Mouse (Mus musculus): Measurements from ENCODE around the gene Dhx34.

The Dhx34 gene

DNA sequence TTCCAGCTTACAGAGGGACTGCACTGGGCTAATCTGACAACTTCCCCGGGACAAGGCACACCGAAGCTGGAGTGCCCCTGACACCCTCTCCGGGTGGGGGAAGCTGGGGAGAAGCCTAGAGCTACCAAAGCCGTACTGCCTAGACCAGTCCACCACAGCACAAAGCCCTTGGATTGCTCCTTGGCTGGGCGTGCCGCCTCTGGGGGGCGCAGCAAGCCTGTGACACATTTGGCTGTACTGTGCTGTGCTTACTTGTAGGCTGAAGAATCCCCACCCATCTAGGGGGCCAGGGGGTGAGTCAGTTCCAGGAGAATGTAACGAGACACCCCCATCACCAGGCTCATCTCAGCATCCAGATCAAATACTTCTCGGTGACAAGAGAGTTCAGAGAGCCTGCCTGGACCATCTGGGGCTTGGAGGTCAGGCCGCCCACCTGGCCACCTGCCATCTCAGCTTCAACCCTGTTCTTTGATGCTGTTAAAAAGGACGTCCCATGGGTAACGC is 10.9 kb downstream of the Dhx34 start:
- no peak for DNase-seq (ENCODE audit: low spot score in 2 of 2)

DNA sequence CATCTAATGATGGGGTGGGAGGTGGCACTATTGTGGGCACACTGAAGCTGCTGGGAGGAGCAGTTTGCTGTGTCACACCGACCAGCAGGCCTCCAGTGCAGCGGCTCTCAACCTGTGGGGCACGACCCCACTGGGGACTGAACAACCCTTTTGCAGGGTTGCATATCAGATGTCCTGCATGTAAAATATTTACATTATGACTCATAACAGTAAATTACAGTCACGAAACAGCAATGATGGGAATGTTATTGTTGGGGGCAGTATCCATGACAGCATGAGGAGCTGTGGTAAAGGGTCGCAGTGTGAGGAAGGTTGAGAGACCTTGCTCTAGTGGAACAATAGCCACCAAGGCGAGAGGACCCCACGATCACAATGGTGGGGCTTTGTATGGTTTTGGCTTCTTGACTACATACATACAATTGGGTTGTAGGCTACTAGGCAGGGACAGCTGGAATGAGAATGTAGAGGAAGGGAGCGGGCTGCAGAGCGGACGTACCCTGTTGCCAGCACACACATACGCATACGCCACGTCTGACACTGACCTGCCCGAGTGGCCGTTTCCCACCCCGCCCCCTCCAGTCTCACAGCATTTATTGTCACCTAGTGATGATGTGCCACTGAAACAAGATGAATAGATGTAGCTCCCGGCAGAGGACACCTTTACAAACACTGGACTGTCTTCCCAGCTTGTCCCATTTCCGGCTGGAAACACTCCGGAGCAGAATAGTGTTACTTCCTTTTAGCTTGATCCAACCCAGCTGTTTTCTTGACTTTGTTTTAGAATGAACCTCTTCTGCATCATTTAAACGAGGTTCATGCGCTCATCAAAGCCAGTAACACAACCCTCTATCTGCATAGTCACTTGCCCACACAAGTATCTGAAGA is 12.8 kb downstream of the Dhx34 start:
- DNase-seq (ENCODE audit: low spot score in 2 of 2): no peak

DNA sequence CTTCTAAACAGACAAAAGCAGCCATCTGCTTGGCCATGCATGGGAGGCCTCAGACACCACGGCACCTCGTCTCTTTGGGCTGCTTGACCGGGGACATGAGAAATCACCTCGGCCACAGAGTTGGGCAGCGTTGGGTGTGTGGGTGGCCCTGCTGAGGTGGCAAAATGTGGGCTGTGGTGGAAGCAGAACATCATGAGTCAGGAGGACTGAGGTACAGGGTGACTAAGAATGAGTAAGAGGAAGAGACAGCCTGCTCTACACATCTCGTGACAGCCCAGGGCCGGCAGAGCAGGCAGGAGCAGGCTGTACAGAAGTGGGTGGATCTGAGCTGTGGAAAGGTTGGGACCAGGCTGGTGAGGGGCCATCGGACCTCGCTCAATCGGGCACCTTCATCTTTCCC is 14.3 kb downstream of the Dhx34 start:
- peak; percentile 45 to 65 for DNase-seq (ENCODE audit: low spot score in 2 of 2)

DNA sequence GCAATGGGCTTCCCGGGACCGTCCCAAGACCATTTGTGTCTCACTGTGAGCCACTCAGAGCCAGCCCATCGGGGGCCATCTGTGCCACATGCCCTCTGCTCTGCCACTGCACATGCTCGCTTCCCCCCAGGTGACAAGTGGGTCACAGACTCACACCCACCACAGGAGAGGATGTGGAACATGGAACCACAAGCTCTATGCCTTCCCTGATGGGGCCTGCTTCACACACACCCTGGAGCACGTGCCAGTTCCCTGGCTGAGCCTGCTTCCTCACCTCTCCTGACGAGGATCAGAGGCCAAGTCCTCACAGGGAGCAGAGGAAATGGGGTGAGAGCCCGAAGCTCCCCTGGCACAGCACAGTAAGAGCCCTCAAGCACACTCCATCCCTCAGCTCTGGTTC is 14.8 kb downstream of the Dhx34 start:
- DNase-seq (ENCODE audit: low spot score in 2 of 2): no peak

DNA sequence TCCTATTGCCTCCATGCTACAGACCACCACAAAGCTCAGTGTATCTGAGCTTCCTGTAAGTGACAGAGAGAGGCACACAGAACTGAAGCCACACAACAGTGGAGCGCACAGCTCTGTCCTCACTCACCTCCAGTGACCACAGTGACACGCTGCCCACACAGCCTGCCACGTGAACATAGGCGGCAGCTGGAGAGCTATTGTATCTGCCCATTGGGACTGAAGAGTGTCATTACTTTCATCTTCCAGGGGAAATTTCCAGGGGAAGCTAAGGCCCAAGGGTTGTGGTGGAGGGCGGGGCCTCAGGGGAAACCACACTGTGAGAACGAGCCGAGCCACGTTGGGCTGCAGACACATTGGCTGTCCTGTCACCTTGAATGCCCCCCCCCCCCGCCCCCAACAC is 17.0 kb downstream of the Dhx34 start:
- DNase-seq (ENCODE audit: low spot score in 2 of 2): no peak

DNA sequence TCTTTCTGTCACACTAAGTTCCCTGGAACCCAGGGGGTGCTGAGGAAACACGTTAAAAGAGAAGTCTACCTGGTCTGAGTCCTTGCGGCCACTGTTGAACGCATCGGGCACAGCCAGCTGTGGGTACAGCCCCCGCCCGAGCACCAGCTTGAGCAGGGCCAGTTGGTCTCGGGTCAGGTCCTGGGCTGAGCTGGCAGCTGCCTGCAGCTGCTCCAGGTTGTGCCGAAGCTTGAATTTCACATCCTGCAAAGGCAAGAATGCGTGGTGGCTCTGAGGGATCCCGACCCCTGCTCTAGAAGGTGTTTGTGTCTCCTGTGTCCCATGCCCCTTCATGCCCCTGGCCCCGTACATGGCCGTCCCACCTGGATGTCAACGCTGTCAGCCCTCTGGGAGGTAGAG is 18.3 kb downstream of the Dhx34 start:
- no peak for DNase-seq (ENCODE audit: low spot score in 2 of 2)

DNA sequence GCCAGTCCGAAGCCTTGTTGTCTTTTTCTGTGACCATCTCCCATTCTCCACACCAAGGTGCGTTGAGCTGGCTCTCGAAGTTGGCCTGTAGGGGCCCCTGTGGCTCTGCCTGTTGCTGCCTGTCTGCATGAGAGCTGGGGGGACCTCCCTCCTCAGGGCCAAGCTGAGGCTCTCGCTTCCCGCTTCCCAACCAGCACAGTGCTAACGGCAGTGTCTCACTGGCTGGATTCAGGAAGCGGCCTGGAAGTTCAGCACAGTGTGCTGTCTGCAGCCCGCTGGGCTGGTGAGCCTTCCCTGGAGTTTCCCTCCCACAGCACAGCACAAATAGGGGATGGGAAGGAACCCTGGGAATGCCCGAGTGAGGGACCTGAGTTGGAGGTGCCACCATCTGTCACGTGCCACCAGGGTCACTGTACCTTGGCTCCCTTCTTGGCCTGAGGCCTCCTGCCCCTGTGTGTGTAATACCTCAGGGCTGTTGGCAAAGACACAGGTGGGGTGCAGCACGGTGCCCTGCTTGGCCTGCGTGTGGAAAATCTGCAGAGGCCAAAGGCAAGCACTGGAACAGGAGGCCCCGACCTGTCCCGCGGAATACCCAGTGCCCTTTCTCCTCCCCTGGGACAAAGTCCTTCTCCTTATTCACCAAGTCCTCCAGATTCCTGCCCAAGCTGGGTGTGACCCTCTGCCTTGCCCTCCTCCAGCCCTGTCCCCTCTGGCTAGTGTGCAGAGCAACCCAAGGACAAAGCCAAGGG is 18.9 kb downstream of the Dhx34 start:
- DNase-seq (ENCODE audit: low spot score in 2 of 2): no peak

DNA sequence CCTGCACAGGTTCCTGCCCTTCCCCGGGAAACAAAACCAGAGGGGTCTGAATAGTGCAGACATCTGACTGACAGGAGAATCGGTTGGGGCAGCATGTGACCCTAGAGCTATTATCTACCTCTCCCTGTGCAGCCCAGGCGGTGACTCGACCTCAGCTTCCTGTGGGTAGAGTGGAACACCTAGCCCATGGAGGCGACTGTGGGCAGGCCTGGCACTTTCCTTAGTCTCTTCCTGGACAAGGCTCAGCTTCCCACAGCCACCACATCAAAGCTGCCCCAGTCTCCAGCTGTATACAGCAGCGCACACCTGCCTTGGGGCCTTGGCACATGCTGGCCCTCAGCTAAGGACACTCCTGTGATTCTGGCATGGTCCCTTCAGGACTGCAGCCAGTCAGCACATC is 20.7 kb downstream of the Dhx34 start:
- DNase-seq (ENCODE audit: low spot score in 2 of 2): no peak

DNA sequence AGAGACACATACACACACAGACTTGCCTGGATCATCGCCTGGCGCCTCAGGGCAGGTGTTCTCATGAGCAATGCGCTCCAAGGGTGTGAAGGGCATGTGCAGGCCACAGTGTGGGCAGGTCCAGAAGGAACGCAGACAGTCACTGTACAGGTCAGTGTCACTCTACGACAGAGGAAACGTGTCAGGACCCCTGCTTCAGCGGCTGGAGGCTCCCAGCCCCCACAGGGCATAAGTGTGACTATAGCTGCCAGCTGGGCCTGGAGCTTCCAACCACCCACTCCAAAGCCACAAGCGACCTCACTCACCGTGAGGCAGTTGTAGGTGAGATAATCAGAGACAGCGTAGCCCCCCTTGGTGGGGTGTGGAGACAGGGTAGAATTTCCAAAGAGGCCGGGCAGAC is 23.3 kb downstream of the Dhx34 start:
- DNase-seq (ENCODE audit: low spot score in 2 of 2): no peak

DNA sequence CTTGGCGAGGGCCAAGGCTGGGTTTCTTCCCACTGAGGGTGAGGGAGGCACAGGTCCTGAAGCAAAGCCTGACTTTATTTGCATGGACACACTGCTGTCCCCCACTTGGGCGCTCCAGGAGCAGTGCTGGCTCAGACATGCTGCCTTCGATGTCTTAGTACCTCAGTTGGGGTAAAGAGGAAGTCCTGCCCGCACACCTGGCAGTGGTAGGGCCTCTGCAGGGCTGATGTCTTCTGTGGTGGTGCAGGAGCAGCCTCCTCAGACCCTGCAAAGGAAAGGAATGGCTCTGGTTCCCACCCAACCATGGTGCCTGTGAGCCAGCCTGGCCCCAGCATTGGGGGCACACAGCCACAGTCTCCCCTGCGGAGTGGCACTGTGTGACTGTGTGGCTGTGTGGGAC is 24.7 kb downstream of the Dhx34 start:
- DNase-seq (ENCODE audit: low spot score in 2 of 2): no peak

DNA sequence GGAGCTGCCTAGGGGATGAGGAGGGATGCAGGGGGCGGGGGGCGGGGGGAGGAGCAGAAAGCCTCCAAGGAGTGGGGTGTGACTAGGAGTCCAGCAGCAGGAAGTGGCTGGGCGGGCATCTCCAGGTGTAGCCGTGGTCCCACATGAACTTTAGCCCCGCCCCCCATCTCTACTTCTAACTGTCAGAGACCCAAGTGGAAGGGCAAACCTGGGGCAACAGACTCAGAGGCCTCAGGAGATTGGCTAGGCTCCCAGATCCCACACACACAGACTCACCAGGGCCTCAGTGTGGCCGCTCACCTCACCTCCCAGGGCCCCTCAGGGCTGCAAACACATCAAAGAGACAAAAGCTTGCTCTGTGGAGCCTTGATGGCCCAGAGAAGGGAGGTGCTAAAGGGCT is 25.2 kb downstream of the Dhx34 start:
- no peak for DNase-seq (ENCODE audit: low spot score in 2 of 2)

DNA sequence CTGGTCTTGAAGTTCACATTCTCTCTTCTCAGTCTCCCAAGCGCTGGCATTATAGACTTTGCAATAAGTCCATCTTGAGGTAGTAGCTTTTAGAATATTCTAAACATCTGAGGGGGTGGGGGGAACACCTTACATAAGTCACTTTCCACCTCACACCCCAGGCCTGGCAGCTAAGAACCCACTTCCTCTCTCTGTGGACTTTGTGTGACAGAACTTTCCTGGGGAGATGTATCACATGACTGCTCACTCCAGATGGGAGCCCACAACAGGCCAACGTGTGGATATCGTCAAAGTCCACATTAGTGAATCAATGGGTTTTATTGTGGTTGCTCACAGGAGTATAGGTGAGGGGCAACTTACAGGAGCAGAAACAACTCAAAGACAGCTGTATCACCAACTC is 28.1 kb downstream of the Dhx34 start:
- no peak for DNase-seq (ENCODE audit: low spot score in 2 of 2)

DNA sequence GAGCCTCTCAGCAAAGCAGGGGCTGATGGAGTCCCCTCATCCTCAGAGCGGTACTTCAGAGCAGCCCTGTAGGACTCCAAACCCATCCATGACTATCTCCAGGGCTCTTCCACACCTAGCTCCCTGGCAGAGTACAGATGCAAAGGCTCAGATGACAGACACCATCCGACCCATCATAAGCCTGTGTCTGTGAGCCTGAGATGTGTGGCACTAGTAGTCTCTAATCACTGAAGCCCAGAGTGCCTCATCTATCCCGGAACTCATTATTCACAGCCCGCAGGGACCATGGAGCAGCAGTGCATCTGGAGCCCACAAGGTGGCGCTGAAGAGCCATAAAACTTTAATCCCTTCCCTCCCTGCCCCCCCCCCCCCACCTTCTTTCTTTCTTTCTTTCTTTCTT is 29.5 kb downstream of the Dhx34 start:
- peak; percentile 79 to 87 for DNase-seq (ENCODE audit: low spot score in 2 of 2)

DNA sequence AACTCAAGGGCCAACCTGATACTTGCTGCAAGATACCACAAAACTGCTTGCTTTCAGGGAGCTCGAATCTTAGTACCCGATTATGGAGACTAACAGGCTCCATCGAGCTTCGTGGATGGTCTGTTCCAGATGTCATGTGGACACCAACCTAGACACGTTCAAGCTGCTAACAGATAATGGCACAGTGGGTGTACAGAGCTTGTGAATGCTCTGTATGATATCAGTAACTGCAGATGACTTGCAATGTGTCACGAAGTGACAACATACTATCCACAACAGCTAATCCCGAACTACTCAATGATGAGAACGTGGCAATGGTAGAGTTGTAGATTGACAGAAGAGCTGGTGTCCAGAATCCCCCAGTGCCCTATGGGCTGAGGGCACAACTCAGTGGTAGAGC is 34.3 kb downstream of the Dhx34 start:
- no peak for DNase-seq (ENCODE audit: low spot score in 2 of 2)

DNA sequence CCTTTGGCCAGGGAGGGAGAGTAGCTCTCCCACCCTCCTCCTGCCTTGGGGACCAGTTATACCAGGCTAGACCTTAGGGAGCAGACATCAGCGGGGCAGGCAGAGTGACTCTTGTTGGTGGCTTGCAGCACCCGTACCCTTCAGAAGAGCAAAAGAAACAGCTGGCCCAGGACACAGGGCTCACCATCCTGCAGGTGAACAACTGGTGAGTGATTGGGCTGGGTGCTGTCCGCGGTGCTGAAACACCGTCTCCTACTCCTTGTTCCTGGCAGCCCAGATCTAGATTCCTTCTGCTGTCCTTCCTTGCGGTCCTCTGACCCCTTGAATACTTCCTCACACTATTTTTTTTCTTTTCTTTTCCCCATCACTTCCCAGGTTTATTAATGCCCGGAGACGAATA is 38.2 kb downstream of the Dhx34 start:
- DNase-seq (ENCODE audit: low spot score in 2 of 2): no peak

DNA sequence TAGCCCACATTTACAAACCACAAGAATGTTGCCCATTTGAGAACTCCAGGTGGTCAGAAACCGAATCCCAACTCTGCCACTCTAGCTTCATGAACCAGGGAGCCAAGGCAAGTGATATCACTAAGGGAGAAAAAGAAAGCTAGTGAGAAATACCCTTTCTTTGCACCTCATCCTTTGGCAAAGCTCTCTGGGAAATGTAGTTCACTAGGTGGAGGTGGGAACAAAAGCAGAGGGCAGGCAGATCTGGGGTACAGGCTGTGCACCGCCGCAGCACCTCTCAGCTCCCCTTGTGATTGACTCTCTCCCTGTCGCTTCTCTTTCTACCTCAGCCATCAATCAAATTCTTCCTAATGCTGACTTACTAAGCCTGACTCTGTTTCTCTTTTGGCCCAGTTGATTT is 43.7 kb downstream of the Dhx34 start:
- no peak for DNase-seq (ENCODE audit: low spot score in 2 of 2)

DNA sequence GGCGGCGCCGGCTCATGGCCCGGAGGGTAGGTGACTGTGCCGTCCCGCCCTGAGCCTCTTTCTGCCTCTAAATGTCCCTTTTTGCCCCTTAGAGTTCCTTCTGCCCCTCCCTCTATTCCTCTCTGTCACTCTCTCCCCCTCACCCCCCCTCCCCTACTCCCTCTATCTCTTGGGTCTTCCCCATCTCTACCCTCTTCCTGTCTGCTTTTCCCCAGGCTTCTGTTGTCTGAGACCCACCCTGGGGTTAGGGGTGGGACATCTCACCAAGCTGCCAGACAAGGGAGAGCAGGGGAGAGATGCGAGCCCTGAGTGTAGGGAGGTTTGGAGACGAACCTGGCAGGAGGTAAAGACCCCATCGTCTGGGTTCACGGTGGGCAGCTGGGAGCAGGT is 46.3 kb downstream of the Dhx34 start:
- no peak for DNase-seq (ENCODE audit: low spot score in 2 of 2)

DNA sequence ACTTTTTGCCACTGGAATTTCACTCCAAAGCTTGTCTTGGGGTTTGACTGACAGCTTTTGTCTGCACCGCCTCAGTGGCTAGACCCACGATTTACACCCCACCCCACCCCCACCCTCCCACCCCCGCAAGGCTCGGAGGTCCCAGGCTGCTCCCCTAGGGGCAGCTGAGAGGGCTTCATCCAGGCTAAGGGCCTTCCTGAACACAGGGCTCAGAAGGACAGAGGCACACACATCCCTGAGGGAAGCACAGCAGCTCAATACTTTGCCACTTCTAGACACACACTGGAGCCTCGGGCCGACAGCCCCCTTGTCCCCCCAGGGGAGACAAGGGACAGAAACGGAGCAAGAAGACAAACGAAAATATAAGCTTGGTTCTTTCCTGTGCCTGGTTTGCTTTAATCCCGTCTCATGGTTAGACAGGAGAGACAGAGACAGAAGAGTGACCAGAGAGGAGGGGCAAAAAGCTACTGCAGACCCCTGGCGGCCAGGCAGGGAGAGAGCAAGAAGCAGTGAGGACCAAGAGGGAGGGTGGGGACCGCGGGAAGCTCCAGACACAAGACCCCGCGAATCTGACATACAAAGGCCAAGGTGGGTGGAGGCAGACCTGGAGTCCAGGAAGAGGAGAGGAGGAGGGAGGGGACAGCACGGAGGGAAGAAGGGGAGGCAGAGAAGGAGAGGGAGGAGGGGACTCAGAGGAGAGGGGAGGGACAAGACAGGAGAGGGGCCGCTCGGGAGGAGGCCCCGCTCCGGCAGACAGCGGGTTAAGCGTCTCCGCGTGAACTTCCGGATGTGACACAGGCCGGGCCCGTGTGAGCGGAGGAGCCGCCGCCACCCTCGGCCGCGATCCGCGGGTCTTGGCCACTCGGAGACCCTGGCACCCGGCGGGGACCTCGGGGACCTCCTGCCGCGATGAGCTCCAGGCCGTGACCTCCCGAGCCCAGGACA is 47.0 kb downstream of the Dhx34 start, which contains the start of gene Meis3:
Meis3 (plus strand) TSS at position 494 of the 945 bp plus-strand sequence.
- peak in 1 of 2 experiments; percentile 61 for DNase-seq (ENCODE audit: low spot score in 2 of 2)

DNA sequence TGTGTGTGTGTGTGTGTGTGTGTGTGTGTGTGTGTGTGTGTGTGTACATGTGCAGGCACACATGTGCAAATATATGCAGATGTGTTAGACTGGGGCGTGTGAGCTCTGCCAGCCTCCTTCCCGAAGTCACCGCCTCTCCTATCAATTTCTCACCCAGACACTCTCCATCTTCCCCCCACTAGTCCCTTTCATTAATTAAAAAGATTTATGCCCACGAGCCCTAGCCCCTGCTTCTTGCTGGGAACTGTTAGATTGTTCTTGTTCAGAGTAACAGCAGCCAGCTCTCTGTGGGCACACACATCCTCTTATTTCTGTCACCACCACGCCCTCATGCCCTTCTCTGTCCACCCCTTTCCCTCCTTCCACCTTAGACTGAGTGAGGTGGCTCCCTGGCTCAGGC is 48.7 kb downstream of the Dhx34 start:
- DNase-seq (ENCODE audit: low spot score in 2 of 2): no peak

DNA sequence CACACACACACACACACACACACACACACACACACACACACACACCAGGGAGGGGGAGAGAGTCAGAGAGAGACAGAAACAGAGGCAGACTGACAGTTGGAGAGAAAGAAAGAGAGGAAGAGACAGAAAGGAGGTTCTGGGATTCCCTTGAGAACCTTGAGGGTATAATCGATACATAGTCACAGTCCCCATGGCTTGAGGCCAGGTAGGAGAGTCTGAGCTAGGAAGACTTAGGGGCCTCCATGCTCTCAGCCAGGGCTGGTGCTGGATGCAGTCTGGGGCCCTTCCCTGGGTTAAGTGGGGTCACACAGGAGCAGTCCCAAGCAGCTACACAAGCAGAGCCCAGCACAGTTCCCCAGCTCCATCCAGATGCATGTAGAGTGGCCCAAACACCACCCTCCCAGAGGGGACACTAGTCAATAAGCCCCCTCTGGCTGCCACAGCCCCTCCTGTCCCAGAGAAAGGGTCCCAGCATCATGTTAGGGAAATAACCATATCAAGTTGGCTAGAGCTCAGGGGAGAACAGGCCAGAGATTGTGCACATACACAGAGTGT is 49.2 kb downstream of the Dhx34 start:
- DNase-seq (ENCODE audit: low spot score in 2 of 2): no peak

DNA sequence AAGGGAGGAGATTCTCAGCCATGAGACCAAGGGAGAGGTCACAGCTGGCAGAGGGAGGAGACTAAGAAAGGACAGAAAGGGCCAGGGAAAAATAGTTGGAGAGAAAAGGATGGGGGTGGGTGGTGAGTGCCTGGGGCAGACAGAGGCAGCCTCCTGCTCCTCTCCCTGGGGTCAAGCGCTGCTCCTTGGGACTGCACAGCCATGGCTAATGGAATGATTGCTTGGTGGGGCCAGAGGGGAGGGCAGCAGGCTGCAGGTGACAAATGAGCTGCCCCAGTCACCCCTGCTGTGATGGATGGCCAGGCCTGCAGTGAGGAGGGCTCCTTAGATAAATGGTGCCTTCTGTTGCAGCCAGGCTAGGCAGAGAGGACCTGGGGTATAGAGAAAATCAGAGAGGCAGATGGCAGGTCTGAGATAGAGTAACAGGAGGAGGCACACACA is 49.7 kb downstream of the Dhx34 start:
- DNase-seq (ENCODE audit: low spot score in 2 of 2): no peak

All from frontal cortex, postnatal 36 days (tissue).